11 mouse cellular contexts compared by ENCODE assay signal in genomic region chr5:24427285-24427633, GRCm38 (mm10). TPM values are rescaled to one million over a fixed set of nuclear protein-coding genes. Genes with fewer than 3 reads are reported as not detected.
DNase-seq lines count a peak whose midpoint lies in the region; ATAC-seq and TF ChIP-seq lines count a peak whose summit lies in the region.
"Had no signal": no experiment of that assay in that cellular context is flagged by ENCODE, and none has a peak within 500 bp of the region (broad histone marks: within the 10 kb centered on the region; RNA-seq: fewer than 3 reads in every experiment).

No protein-coding gene starts in this region.

- H3K4me1 ChIP-seq in lung, embryonic 16.5 days (replicated peaks; ENCODE audit: control insufficient read depth, insufficient read depth, low read length): peaks cover 30% of the 10 kb centered on the region
- H3K4me1 ChIP-seq in intestine, postnatal 0 days (replicated peaks; ENCODE audit: control insufficient read depth, insufficient read depth, low read length): peaks cover 10% of the 10 kb centered on the region
- H3K4me1 ChIP-seq in small intestine, adult 2 months (ENCODE audit: control insufficient read depth, insufficient read depth, insufficient read length, low read length): peaks cover 31% of the 10 kb centered on the region

- H3K27me3 ChIP-seq in lung, embryonic 16.5 days (ENCODE audit: control insufficient read depth, insufficient read depth, low read depth, low read length): no peaks in the 10 kb centered on the region
- no peaks in the 10 kb centered on the region for H3K27me3 ChIP-seq in intestine, postnatal 0 days (replicated peaks; ENCODE audit: control insufficient read depth, insufficient read depth, low read length)
- no peaks in the 10 kb centered on the region for H3K27me3 ChIP-seq in small intestine, adult 2 months (ENCODE audit: control insufficient read depth, insufficient read depth, low read length)

- WGBS in lung, embryonic 16.5 days: 33% methylated on average over 12 of the region's 12 CpGs
- 24% methylated on average over 12 of the region's 12 CpGs for WGBS in intestine, postnatal 0 days
- WGBS in small intestine, adult 2 months: 29% methylated on average over 12 of the region's 12 CpGs

- H3K36me3 ChIP-seq in lung, embryonic 16.5 days (ENCODE audit: control insufficient read depth, insufficient read depth, low read length): peaks cover 24% of the 10 kb centered on the region
- H3K36me3 ChIP-seq in intestine, postnatal 0 days (ENCODE audit: control insufficient read depth, insufficient read depth): peaks cover 30% of the 10 kb centered on the region
- peaks cover 27% of the 10 kb centered on the region for H3K36me3 ChIP-seq in small intestine, adult 2 months (ENCODE audit: control insufficient read depth, insufficient read depth, low read length)

- peak overlapping the region; percentile 84 for H3K4me2 ChIP-seq in lung, embryonic 16.5 days (ENCODE audit: low read depth, low read length)
- peak overlapping the region; percentile 84 for H3K4me2 ChIP-seq in intestine, postnatal 0 days (replicated peaks; ENCODE audit: low read depth)

- TF ChIP-seq POLR2A in small intestine, adult 2 months (IDR thresholded peaks at IDR 0.05; ENCODE audit: low read depth, low read length): no peak

- DNase-seq in heart, adult 11 months: peak; percentile 92
- no peak for DNase-seq in heart, adult 18-20 months
- no peak for DNase-seq in lung, adult 18-20 months
- DNase-seq in right cerebral cortex, postnatal 36 days (ENCODE audit: low spot score in 2 of 2): no peak
- DNase-seq in frontal cortex, postnatal 36 days (ENCODE audit: low spot score in 2 of 2): no peak
- DNase-seq: B cell, adult 2 months; spleen, adult 18-20 months had no signal

- no peaks in the 10 kb centered on the region for H3K9me3 ChIP-seq in lung, embryonic 16.5 days (ENCODE audit: control insufficient read depth, low read length)
- H3K9me3 ChIP-seq in intestine, postnatal 0 days (ENCODE audit: control insufficient read depth): no peaks in the 10 kb centered on the region

- ATAC-seq in lung, embryonic 16.5 days (ENCODE audit: low read depth): no peak
- ATAC-seq in intestine, postnatal 0 days: peak; percentile 16

- H3K4me3 ChIP-seq in lung, embryonic 16.5 days (ENCODE audit: low read length): peak overlapping the region; percentile 17; the same call in 1 of the 2 replicates
- H3K4me3 ChIP-seq in intestine, postnatal 0 days (ENCODE audit: low read depth, low read length): peak overlapping the region; percentile 75
- peak overlapping the region; percentile 73 for H3K4me3 ChIP-seq in small intestine, adult 2 months (ENCODE audit: low read depth, low read length)

- H3K27ac ChIP-seq in lung, embryonic 16.5 days (ENCODE audit: low read length): peak overlapping the region; percentile 58
- peak overlapping the region; percentile 88 for H3K27ac ChIP-seq in intestine, postnatal 0 days (ENCODE audit: low read depth, low read length)
- H3K27ac ChIP-seq in small intestine, adult 2 months (ENCODE audit: insufficient read depth, low read depth, low read length): peak overlapping the region; percentile 75

- peak; percentile 14; the same call in 1 of the 2 replicates for TF ChIP-seq CTCF in intestine, postnatal 0 days (IDR thresholded peaks at IDR 0.05; ENCODE audit: low read depth)
- no peak for TF ChIP-seq CTCF in small intestine, adult 2 months (IDR thresholded peaks at IDR 0.05; ENCODE audit: extremely low read depth, insufficient read length, insufficient replicate concordance, low read depth, low read length)

- peak overlapping the region; percentile 43 for H3K9ac ChIP-seq in lung, embryonic 16.5 days (ENCODE audit: low read length)
- H3K9ac ChIP-seq in intestine, postnatal 0 days (ENCODE audit: low read depth, low read length): peak overlapping the region; percentile 27; the same call in 1 of the 2 replicates

RNA-seq across cellular contexts. Expression of gene Slc4a2, which starts 3.6 kb away (rescaled TPM):
- total RNA-seq in heart, adult 18-20 months (2021): 10 to 100 TPM; 25.5 to 30.3 TPM
- 45.1 and 48.9 TPM in 2 replicates for polyA plus RNA-seq in lung, embryonic 16.5 days (2015; fragmentation: Nextera tagmentation; extraction: Ambion mirVana)
- 29.9 and 30.1 TPM in 2 replicates for polyA plus RNA-seq in intestine, postnatal 0 days (2015; fragmentation: Nextera tagmentation; extraction: Ambion mirVana)
- 51.4 and 90.6 TPM in 2 replicates for polyA plus RNA-seq in small intestine, adult 2 months (2012; rRNA removed)

RNA-seq across cellular contexts. Expression of gene Cdk5, which starts 3.9 kb away (rescaled TPM):
- total RNA-seq in heart, adult 18-20 months (2021): 10 to 100 TPM; 19.3 to 23.0 TPM
- 43.0 and 45.8 TPM in 2 replicates for polyA plus RNA-seq in lung, embryonic 16.5 days (2015; fragmentation: Nextera tagmentation; extraction: Ambion mirVana)
- polyA plus RNA-seq in intestine, postnatal 0 days (2015; fragmentation: Nextera tagmentation; extraction: Ambion mirVana): 28.4 and 29.9 TPM in 2 replicates
- 34.0 and 64.7 TPM in 2 replicates for polyA plus RNA-seq in small intestine, adult 2 months (2012; rRNA removed)

RNA-seq across cellular contexts. Expression of gene Asic3, which starts 14.1 kb away (rescaled TPM):
- total RNA-seq in heart, adult 18-20 months (2021): not detected
- 0.19 TPM in 1 of 2 replicates, not detected in the other for polyA plus RNA-seq in lung, embryonic 16.5 days (2015; fragmentation: Nextera tagmentation; extraction: Ambion mirVana)
- polyA plus RNA-seq in intestine, postnatal 0 days (2015; fragmentation: Nextera tagmentation; extraction: Ambion mirVana): 0.08 and 0.17 TPM in 2 replicates
- 0.58 and 1.9 TPM in 2 replicates for polyA plus RNA-seq in small intestine, adult 2 months (2012; rRNA removed)
- total RNA-seq: left cerebral cortex, postnatal 14 days had no signal

RNA-seq across cellular contexts. Expression of gene Fastk, which starts 17.8 kb away (rescaled TPM):
- total RNA-seq in heart, adult 18-20 months (2021): 100 to 1,000 TPM; 288 to 330 TPM
- polyA plus RNA-seq in lung, embryonic 16.5 days (2015; fragmentation: Nextera tagmentation; extraction: Ambion mirVana): 96.6 and 99.2 TPM in 2 replicates
- polyA plus RNA-seq in intestine, postnatal 0 days (2015; fragmentation: Nextera tagmentation; extraction: Ambion mirVana): 66.8 and 67.0 TPM in 2 replicates
- 159 and 230 TPM in 2 replicates for polyA plus RNA-seq in small intestine, adult 2 months (2012; rRNA removed)

RNA-seq across cellular contexts. Expression of gene Tmub1, which starts 20.4 kb away (rescaled TPM):
- 10 to 100 TPM; 10.7 to 10.8 TPM for total RNA-seq in heart, adult 18-20 months (2021)
- 18.0 and 19.6 TPM in 2 replicates for polyA plus RNA-seq in lung, embryonic 16.5 days (2015; fragmentation: Nextera tagmentation; extraction: Ambion mirVana)
- polyA plus RNA-seq in intestine, postnatal 0 days (2015; fragmentation: Nextera tagmentation; extraction: Ambion mirVana): 27.5 and 28.8 TPM in 2 replicates
- polyA plus RNA-seq in small intestine, adult 2 months (2012; rRNA removed): 51.7 and 135 TPM in 2 replicates

Comparison
In these comparisons a context has a peak if more than half of its experiments do, and no peak if none do; other contexts are left out.
1. H3K4me3 ChIP-seq: peak in every context shown above with its lines; median percentile 75 in intestine, postnatal 0 days; 73 in small intestine, adult 2 months; 17 in lung, embryonic 16.5 days.